Mouse (Mus musculus) 3T3-L1 (cell line): ENCODE data around the gene P4ha2.
A peak's percentile ranks its signal among the peaks of the same experiment; 100 is the strongest.

Experiments used
- DNase-seq: peaks from one replicate; pipeline ENCODE4 v3.0.0-alpha.2; 2015; ENCODE audit warnings: low read depth, low spot score

Gene P4ha2

GRCm38 (mm10) chr11:54107239-54107638 lies 7.3 kb downstream of the P4ha2 start:
- no peak for DNase-seq

- DNase-seq, result no peak
These were observed 8.2 kb downstream of the P4ha2 start for GRCm38 (mm10) chr11:54108131-54108530.

- no peak for DNase-seq
These were observed 9.0 kb downstream of the P4ha2 start for GRCm38 (mm10) chr11:54108894-54109293.

GRCm38 (mm10) chr11:54111291-54111690 lies 11.4 kb downstream of the P4ha2 start:
- no peak for DNase-seq

- peak; percentile 23 for DNase-seq
These were observed 12.3 kb downstream of the P4ha2 start for GRCm38 (mm10) chr11:54111976-54112741.

GRCm38 (mm10) chr11:54112920-54113319 lies 13.0 kb downstream of the P4ha2 start:
- peak; percentile 98 for DNase-seq

GRCm38 (mm10) chr11:54113352-54113751 lies 13.5 kb downstream of the P4ha2 start:
- DNase-seq, result no peak

- DNase-seq, result no peak
These were observed 14.9 kb downstream of the P4ha2 start for GRCm38 (mm10) chr11:54114746-54115145.

GRCm38 (mm10) chr11:54115301-54115700 lies 15.4 kb downstream of the P4ha2 start:
- no peak for DNase-seq

- peak; percentile 70 for DNase-seq
These were observed 16.0 kb downstream of the P4ha2 start for GRCm38 (mm10) chr11:54115911-54116310.

GRCm38 (mm10) chr11:54116406-54116805 lies 16.5 kb downstream of the P4ha2 start:
- no peak for DNase-seq

- no peak for DNase-seq
These were observed 17.2 kb downstream of the P4ha2 start for GRCm38 (mm10) chr11:54117096-54117495.

- DNase-seq, result no peak
These were observed 19.2 kb downstream of the P4ha2 start for GRCm38 (mm10) chr11:54119126-54119525.

- no peak for DNase-seq
These were observed 20.0 kb downstream of the P4ha2 start for GRCm38 (mm10) chr11:54119740-54120360.

- DNase-seq, result peak; percentile 39
These were observed 22.7 kb downstream of the P4ha2 start for GRCm38 (mm10) chr11:54122416-54123264.

GRCm38 (mm10) chr11:54125982-54126648 lies 26.2 kb downstream of the P4ha2 start:
- DNase-seq, result no peak

GRCm38 (mm10) chr11:54126654-54127374 lies 26.9 kb downstream of the P4ha2 start:
- no peak for DNase-seq

GRCm38 (mm10) chr11:54127397-54127796 lies 27.5 kb downstream of the P4ha2 start:
- DNase-seq, result no peak

GRCm38 (mm10) chr11:54129955-54130354 lies 30.1 kb downstream of the P4ha2 start:
- no peak for DNase-seq

- no peak for DNase-seq
These were observed 30.8 kb downstream of the P4ha2 start for GRCm38 (mm10) chr11:54130721-54131120.

- DNase-seq, result no peak
These were observed 32.4 kb downstream of the P4ha2 start for GRCm38 (mm10) chr11:54132290-54132689.
